Mouse (Mus musculus) c-Kit-positive CD71-negative TER-119-negative erythroid progenitor cells, embryonic 14.5 days (primary cell): ENCODE data around the gene Galr3.
A peak's percentile ranks its signal among the peaks of the same experiment; 100 is the strongest.
"Not testable (repeated sequence)": the region's sequence is repeated elsewhere in the genome, so short reads cannot be mapped to it uniquely, and the experiment has no call there.

Experiments used
- DNase-seq: peaks from one replicate; pipeline ENCODE4 v3.0.0-alpha.2; 2013; ENCODE audit warnings: low read depth

Galr3 gene

DNA sequence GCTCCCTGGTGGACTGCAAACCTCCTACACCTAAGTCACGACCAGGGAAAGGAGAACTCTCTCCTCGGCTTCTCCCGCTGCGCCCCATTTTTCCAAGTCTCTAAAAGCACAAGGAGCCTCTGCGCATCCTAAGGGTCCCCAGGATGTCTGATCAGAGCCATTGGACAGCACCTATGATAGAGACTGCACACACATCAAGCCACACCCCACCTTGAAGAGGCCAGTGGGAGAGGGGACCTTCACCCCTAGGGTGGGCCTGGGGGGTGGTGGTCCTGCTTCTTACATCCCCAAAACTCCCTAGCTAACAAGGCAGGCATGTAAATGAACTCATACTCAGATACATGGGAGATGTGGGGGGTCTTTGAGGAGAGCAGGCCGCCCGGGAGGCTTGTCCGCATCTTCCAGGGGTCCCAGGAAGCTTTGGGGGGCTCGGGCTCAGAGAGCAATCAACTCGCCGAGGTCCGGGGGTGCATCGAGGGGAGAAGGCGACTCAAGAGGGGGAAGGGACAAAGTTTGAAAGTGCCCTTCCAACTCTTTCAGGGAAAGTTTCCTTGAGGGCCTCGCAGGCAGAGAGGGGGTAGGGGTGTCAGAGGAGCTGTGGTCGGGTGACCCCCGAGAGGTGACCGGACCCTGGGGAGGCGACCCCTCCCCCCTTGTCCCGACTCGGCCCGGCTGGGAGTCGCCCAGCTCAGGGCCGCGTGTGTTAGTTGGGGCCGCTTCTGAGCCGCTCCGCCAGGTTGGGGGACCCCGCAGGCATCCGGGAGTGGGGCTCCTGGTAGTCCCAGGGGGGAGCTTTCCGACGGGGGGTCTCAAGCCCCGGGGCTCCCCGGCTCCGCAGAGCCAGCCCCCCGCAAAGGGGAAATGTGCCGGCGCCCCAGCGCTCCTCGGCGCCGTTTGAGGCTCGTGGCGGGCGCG is 14.1 kb upstream of the Galr3 start:
- no peak for DNase-seq

GRCm38 (mm10) chr15:79028237-79028738 is 13.4 kb upstream of the Galr3 start, which contains the start of gene H1f0:
TSS of gene H1f0 (plus strand) at chr15:79028450.
- DNase-seq, result peak; percentile 70

- DNase-seq, result no peak
These were observed 12.7 kb upstream of the Galr3 start for GRCm38 (mm10) chr15:79028823-79029484.

DNA sequence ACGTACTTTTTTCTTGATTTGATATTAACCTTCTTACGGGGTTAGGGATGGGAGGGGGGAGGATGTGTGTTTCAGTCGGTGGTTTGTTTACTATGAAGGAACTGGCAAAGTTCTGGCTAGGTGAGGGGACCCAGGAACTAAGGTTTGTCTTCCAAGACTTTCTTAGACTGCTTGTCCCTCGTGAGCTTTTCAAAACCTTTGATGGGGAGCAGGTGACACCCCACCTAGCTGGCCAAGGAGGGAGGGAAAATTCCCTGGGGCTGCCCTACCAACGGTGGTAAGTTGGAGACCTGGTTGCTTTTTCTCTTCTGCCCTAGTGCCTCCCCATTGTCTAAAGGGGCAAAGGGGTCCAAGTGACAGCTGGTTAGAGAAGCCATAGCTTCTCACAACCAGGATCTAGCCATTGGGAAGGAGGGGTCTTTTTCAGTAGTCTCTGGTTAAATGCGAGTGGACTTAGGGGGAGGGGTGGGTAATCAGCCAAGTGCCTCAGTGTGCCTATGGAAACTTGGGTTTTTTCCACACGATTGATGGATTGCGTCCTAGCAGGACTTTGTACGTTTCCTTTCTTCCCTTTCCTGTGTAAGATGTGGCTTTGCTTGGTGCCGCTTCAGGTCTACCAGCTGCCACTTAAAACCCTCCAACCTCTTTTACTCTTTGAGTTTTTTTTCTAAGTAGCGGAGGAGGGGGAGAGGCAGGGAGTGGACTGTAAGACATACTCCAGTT is 12.0 kb upstream of the Galr3 start:
- DNase-seq, result no peak

DNA sequence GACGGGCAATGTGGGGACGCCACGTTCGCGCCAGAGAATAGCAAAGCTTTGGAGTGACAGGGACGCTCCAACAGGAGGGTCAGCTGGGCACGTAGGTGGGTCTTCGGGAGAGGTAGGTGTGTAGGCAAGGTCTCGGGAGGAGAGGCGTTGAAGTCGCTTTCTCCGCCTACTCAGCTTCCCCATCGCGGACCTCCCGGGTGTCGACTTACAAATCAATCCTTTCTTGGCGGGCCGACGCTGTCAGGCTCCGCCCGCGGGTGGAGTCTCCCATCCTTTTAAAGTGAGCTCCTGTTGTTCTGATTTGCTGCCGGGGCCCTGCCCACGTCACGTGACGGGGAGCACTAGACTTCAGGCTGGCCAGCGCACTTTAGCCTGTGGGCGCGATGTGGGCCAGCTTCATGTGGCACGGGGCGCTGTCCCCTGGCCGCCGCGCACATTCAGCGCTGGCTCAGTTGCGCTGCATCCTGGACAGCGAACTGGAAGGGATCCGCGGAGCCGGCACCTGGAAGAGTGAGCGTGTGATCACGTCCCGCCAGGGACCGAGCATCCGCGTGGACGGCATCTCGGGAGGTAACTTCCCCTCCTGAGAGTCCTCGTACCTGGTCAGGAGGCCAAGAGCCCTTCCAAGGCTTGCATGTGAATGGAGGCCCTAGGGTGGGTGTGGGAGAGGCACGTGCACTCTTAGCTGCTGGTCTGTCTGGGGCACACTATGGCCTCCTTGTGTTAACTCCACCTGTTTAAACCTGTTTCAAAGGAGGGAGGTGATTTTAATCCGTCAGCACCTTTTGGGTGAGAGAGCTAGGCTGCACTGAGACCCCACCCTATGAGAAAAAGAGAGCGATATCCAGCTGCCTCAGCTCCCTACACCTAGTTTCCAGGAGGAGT is 10.9 kb upstream of the Galr3 start:
- peak; percentile 81 for DNase-seq

DNA sequence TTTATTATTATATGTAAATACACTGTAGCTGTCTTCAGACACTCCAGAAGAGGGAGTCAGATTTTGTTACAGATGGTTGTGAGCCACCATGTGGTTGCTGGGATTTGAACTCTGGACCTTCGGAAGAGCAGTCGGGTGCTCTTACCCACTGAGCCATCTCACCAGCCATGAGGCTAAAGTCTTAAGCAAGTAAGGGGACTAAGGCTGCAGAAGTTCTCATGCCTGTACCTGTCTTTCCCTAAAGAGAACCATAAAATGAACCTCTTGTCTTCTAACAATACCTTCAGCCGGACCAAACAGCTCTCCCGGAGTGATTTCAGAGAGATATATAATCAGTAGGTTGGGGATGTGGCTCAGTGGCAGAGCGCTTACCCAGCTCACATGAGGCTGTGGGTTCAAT is 9.8 kb upstream of the Galr3 start:
- DNase-seq, result not testable (repeated sequence)

DNA sequence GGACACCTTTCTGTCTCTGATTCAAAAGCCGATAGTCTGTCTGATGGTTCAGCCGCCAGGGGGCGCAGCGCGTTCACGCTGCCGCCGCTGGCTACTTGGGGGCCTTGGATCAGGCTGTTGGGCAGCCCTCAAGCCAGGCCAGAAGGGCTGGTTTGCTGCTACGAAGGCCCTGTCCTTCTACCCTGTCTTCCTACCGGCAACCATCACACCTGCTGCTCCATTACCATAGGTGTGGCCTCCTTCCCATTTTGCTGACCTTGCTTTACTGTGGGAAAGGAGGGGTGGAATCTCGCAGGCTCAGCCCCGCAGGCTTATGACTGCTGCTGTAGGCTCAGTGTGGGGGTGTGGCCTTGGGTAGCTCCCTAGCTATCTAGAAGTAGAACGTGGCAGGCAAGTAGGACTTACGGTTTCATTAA is 3.8 kb upstream of the Galr3 start:
- peak; percentile 63 for DNase-seq

GRCm38 (mm10) chr15:79038331-79038730 is 3.4 kb upstream of the Galr3 start:
- no peak for DNase-seq

DNA sequence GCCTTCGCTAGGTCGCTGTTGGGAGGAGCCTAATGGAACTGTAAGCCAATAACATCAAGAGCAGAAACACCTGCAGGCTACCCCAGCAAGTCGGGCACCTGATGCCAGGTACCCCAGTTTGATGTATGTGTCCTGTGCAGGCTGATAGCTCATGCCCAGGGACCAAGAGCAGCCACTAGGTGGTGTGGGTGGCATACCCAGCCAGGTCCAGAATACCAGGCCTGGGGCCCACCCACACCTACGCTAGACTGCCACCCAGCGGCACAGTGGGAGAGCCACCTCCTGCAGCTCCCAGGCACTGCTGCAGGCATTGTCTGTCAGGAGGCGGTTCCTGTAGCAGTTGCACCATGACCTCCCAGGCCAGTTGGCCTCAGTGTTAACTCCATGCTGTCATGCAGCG is 2.8 kb upstream of the Galr3 start:
- DNase-seq, result peak; percentile 92

- DNase-seq, result peak; percentile 54
These were observed 926 bp upstream of the Galr3 start for GRCm38 (mm10) chr15:79040501-79041416.

DNA sequence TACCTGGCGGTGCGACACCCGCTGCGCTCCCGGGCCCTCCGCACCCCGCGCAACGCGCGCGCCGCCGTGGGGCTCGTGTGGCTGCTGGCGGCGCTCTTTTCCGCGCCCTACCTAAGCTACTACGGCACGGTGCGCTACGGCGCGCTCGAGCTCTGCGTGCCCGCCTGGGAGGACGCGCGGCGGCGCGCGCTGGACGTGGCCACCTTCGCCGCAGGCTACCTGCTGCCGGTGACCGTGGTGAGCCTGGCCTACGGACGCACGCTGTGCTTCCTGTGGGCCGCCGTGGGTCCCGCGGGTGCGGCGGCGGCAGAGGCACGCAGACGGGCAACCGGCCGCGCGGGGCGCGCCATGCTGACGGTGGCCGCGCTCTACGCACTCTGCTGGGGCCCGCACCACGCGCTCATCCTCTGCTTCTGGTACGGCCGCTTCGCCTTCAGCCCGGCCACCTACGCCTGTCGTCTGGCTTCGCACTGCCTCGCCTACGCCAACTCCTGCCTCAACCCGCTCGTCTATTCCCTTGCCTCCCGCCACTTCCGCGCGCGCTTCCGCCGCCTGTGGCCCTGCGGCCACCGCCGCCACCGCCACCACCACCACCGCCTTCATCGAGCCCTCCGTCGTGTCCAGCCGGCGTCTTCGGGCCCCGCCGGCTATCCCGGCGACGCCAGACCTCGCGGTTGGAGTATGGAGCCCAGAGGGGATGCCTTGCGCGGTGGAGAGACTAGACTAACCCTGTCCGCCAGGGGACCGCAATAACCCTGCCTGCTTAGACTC is 1.2 kb downstream of the Galr3 start:
- DNase-seq, result no peak

- DNase-seq, result no peak
These were observed 3.2 kb downstream of the Galr3 start for GRCm38 (mm10) chr15:79044837-79045236.

- no peak for DNase-seq
These were observed 6.5 kb downstream of the Galr3 start for GRCm38 (mm10) chr15:79048186-79048585.

DNA sequence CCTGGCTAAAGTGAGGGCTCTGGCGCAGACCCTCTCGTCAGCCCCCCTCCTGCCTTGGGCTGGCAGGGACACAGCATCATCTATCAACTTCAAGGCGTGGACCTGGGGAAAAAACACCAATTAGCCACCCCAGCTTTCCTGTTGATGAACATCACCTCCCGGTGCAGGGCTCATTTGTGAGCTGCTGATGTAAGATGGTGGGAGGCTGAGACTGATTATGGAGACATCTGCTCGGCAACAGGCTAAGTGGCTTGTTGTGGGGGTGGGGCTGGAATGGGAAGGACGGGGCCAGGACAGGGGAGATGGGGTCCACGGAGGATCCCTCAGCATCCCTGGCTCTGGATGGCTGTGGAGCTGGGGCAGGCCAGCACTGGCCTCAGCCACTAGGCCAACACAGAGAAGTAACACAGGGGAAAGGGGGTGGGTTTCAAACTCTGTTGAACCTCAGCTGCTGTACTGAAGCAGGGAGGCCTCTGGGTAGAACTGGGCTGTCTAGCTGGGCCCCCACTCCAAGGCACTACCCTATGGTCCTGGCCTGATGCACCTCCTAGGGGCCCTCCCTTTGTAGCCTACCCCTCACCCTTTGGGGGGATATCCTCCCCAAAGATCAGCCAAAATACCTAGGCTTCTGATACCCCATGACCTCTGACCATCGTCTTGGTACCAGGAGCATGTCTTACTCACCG is 8.6 kb downstream of the Galr3 start:
- no peak for DNase-seq

DNA sequence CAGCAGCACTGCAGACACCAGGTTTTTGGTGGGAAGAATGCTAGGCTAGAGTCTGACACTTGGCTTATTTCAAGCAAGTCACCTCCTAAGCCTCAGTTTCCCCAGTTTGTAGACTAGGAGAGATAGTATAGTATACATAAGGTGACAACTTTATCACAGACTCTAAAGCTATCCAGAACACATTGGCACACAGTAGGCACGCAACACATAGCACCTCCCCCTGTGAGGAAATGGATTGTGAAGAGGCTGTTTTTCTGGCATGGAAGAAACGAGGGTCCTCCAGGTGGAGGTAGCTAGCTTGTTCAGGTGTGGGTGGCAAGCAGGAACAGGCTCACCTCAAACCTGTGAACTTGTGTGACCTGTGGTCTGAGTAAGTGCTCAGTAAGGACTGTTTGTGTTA is 9.3 kb downstream of the Galr3 start:
- no peak for DNase-seq

- no peak for DNase-seq
These were observed 10.0 kb downstream of the Galr3 start for GRCm38 (mm10) chr15:79051461-79052360.

DNA sequence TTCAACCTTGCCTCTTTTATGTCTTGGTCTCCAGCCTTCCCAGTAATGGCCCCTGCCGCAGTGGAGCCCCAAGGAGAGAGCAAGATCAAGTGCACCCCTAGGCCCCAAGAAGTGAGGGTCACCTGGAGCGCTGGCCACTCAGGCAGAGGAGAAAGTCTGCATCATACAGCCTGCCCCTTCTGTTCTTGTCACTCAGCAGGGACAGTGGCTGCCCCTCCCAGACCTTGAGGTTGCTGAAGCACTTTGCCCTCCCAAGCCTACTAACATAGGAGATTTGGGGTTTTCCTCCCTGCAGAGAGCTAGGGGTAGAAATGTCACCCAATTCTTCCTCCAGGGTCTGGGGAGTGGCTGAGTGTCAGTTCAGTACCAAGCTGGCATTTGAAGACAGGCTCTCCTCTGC is 10.7 kb downstream of the Galr3 start:
- no peak for DNase-seq

DNA sequence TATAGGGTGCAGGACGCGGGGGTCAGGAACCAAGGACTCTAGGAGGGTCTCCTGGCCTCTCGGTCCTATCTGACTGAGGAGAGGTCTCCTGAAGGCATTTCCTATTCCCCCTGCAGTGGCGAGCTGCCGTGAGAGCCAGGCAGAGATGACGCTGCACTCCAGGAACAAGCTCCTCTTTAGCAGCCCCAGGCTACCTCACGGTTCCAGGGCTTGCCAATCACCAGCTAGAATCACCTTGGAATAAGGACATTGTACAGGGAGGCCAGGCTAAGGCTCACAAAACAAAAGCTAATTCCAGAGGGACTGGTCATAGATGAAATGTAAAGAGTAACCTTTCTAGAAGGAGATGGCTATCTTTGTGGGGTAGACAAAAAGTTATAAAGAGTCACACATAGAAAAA is 14.9 kb downstream of the Galr3 start:
- no peak for DNase-seq
